Mouse (Mus musculus): Measurements from ENCODE around the gene Gid8. TPM values are rescaled to one million over a fixed set of nuclear protein-coding genes. Genes with fewer than 3 reads are reported as not detected.
"Not testable (repeated sequence)": the region's sequence is repeated elsewhere in the genome, so short reads cannot be mapped to it uniquely, and the experiment has no call there.

Gene Gid8
- polyA plus RNA-seq, 1 experiment from 2014 or later, result 53.4 TPM

DNA sequence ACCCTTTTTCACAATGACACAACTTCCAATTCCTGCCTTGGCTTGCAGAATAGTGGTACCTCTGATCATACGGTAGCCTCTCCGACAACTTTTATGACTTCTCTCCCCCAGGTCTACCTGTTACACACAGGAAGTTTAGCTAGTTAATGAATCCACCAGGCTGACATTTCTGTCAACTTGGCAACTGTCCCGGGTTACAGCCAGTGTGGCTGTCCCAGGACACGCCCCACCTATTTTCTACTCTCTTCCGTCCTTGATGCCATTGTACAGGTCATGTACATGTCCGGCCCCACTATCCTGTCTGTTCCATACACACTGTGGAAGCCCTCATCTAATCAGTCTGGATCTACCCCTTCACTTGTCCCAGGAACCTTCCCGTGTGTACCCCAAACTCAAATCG is 5.3 kb upstream of the Gid8 start:
- no peak for ATAC-seq (ENCODE audit: insufficient number of reproducible peaks, insufficient read depth, low FRiP score, low read depth)

DNA sequence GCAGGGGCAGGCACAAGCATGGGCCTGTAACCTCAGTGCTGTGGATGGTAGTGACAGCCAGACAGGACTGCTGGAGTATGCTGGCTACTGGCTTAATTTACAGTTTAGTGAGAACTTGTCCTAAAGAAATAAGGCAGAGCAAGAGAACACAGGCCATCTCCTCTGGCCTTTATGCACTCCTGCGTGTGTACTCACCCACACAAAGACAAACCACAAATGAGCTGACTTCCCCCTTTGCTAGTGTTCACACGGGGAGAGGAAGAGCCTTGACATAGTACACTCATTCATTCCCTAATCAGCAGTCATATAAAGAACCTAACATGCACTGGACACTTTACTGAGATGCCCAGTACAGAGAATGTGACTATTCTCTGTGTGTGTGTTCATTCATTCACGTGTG is 4.9 kb upstream of the Gid8 start:
- WGBS, result 82% methylated on average over 3 of the region's 3 CpGs
- no peak overlapping the region for H3K9ac ChIP-seq (replicated peaks; ENCODE audit: low read depth, low read length)
- H3K4me2 ChIP-seq (replicated peaks; ENCODE audit: low read depth, low read length), result no peak overlapping the region
- no peaks in the 10 kb centered on the region for H3K9me3 ChIP-seq (ENCODE audit: control insufficient read depth, low read depth, low read length)
- H3K27ac ChIP-seq (ENCODE audit: low read length), result no peak overlapping the region
- no peaks in the 10 kb centered on the region for H3K27me3 ChIP-seq (ENCODE audit: control insufficient read depth, insufficient read depth, low read length)
- H3K36me3 ChIP-seq (ENCODE audit: control insufficient read depth, insufficient read depth, low read length), result no peaks in the 10 kb centered on the region
- no peak overlapping the region for H3K4me3 ChIP-seq (ENCODE audit: low read depth, low read length)
- peaks cover 22% of the 10 kb centered on the region for H3K4me1 ChIP-seq (ENCODE audit: control insufficient read depth, insufficient read depth, low read length)
- ATAC-seq (ENCODE audit: insufficient number of reproducible peaks, insufficient read depth, low FRiP score, low read depth), result no peak

More for the DNA sequence above, 5.3 kb upstream of the Gid8 start:
- Histone ChIP-seq H3K4me1 (ENCODE audit: control insufficient read depth, insufficient read depth, low read length) (peaks cover 26% of the 10 kb centered on the region), H3K4me2 (replicated peaks; ENCODE audit: low read depth, low read length) (no peak overlapping the region), H3K27me3 (ENCODE audit: control insufficient read depth, insufficient read depth, low read length) (no peaks in the 10 kb centered on the region), H3K9me3 (ENCODE audit: control insufficient read depth, low read depth, low read length) (no peaks in the 10 kb centered on the region), H3K9ac (replicated peaks; ENCODE audit: low read depth, low read length) (no peak overlapping the region), H3K36me3 (ENCODE audit: control insufficient read depth, insufficient read depth, low read length) (no peaks in the 10 kb centered on the region), H3K27ac (ENCODE audit: low read length) (no peak overlapping the region), H3K4me3 (ENCODE audit: low read depth, low read length) (no peak overlapping the region)
- WGBS, result 80% methylated on average over 8 of the region's 8 CpGs

DNA sequence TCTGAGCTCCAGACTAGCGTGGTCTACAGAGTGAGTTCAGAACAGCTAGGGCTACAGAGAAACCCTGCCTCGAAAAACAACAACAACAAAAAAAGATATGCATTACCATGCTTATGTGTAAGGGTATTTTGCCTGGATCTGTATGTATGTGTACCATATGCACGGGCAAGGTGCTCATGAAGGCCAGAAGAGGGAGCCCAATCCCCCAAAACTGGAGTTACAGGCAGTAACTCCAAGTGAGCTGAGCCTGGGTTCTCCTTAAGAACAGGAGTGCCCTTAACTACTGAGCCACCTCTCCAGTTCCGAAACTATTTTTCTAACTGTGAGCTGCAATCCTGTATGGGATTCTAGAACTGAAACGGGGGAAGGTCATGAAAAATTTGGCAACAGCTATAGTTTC is 3.9 kb upstream of the Gid8 start:
- no peak for ATAC-seq (ENCODE audit: insufficient number of reproducible peaks, insufficient read depth, low FRiP score, low read depth)
- Histone ChIP-seq H3K36me3 (ENCODE audit: control insufficient read depth, insufficient read depth, low read length) (no peaks in the 10 kb centered on the region), H3K9me3 (ENCODE audit: control insufficient read depth, low read depth, low read length) (no peaks in the 10 kb centered on the region), H3K9ac (replicated peaks; ENCODE audit: low read depth, low read length) (no peak overlapping the region), H3K4me3 (ENCODE audit: low read depth, low read length) (no peak overlapping the region), H3K4me2 (replicated peaks; ENCODE audit: low read depth, low read length) (no peak overlapping the region), H3K27ac (ENCODE audit: low read length) (no peak overlapping the region), H3K27me3 (ENCODE audit: control insufficient read depth, insufficient read depth, low read length) (no peaks in the 10 kb centered on the region), H3K4me1 (ENCODE audit: control insufficient read depth, insufficient read depth, low read length) (peaks cover 15% of the 10 kb centered on the region)
- 93% methylated on average over 5 of the region's 5 CpGs for WGBS

DNA sequence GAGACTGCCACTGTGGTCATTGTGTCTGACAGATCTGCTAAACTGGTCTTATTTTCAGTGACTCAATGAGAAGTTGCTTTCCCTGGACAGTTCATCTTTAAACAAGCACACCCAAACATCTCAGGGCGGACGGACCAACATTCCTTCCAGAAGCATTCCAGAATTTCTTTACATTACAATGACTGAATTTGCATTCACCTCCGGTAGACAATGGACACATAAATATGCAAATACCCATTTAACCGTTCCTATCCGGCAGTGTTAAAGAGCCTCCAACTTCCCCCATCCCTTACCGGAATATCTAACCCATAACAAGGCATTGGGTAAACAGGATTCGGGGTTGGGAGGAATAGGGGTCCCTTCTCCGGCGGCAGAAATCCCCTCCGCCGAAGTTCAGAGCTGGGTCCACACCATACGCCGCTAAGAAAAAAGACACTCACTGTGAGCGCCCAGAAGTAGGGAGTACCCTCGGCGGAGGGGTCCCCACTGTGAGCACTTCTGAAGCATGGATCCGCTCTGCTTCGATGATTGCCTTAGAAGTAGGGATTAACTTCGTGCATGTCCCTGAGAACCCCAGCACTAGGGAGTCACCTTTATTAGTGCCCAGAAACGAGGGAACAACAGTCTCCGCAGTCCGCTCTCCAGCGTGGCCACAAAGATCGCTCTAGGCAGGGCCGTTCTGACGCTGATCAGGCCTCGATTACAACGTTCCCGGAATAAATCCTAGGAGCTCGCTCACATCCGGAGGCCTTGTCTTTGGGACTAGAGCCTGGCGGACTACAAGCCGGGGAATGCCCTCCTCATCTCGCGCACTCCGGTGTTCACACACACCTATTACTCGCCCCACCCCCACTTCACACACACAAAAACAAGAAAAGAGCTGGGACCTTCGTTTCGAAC is 644 bp upstream of the Gid8 start:
- peaks cover 10% of the 10 kb centered on the region; the same call in 1 of the 2 replicates for H3K4me1 ChIP-seq (ENCODE audit: control insufficient read depth, insufficient read depth, low read length)
- under 1% methylated on average over 39 of the region's 39 CpGs for WGBS
- H3K36me3 ChIP-seq (ENCODE audit: control insufficient read depth, insufficient read depth, low read length), result peaks cover 4% of the 10 kb centered on the region
- peak; percentile 43 for ATAC-seq (ENCODE audit: insufficient number of reproducible peaks, insufficient read depth, low FRiP score, low read depth)
- H3K4me3 ChIP-seq (ENCODE audit: low read depth, low read length), result peak overlapping the region; percentile 99
- H3K9ac ChIP-seq (replicated peaks; ENCODE audit: low read depth, low read length), result peak overlapping the region; percentile 98
- no peaks in the 10 kb centered on the region for H3K27me3 ChIP-seq (ENCODE audit: control insufficient read depth, insufficient read depth, low read length)
- peak overlapping the region; percentile 79; the same call in 1 of the 2 replicates for H3K27ac ChIP-seq (ENCODE audit: low read length)
- H3K9me3 ChIP-seq (ENCODE audit: control insufficient read depth, low read depth, low read length), result no peaks in the 10 kb centered on the region
- H3K4me2 ChIP-seq (replicated peaks; ENCODE audit: low read depth, low read length), result peak overlapping the region; percentile 81

DNA sequence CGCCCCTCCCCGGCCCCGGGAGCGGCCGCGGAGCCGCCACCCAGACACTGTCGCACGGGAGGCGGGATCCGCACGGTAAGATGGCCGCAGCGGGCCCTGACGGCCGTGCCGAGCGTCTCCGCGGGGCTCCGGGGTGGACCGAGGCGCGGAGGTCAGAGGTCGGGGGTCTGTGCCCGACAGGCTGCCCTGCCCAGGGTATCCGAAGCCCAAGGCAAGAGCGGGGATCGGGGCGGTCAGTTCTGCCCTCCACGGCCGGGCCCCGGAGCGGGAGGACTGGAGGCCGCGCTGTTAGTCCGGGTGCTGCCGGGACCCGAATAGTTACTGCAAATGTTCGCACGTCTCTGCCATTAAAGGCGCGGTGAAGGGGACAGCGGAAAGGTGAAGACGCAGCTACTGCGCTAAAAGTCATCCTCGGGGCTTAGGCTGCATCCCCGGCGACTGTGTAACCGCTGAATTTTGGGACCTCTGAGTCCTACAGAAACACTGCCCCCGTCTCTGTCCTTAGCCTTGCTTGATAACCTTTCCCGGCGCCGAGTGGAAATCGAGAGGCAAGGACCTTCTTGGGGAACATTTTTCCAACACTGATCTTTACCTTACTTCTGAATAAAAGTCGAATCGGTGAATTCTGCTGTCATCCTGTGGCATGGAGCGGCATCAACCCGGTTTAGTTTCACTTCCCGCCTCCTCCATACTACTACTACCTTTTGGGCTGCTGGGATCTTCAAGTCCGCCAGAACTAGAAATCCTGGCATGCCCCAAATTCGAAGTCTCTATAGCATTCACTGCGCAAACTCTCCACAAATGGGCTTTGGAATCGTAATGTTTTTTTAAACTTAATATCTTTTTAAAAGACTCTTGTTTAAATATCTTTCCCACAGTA is 599 bp downstream of the Gid8 start:
- Histone ChIP-seq H3K4me3 (ENCODE audit: low read depth, low read length) (peak overlapping the region; percentile 99), H3K27ac (ENCODE audit: low read length) (peak overlapping the region; percentile 90), H3K36me3 (ENCODE audit: control insufficient read depth, insufficient read depth, low read length) (peaks cover 10% of the 10 kb centered on the region), H3K4me1 (ENCODE audit: control insufficient read depth, insufficient read depth, low read length) (peaks cover 10% of the 10 kb centered on the region; the same call in 1 of the 2 replicates), H3K4me2 (replicated peaks; ENCODE audit: low read depth, low read length) (peak overlapping the region; percentile 60), H3K27me3 (ENCODE audit: control insufficient read depth, insufficient read depth, low read length) (no peaks in the 10 kb centered on the region), H3K9me3 (ENCODE audit: control insufficient read depth, low read depth, low read length) (no peaks in the 10 kb centered on the region), H3K9ac (replicated peaks; ENCODE audit: low read depth, low read length) (peak overlapping the region; percentile 98)
- 2% methylated on average over 64 of the region's 64 CpGs for WGBS
- no peak; the same call in 1 of the 2 replicates for ATAC-seq (ENCODE audit: insufficient number of reproducible peaks, insufficient read depth, low FRiP score, low read depth)

DNA sequence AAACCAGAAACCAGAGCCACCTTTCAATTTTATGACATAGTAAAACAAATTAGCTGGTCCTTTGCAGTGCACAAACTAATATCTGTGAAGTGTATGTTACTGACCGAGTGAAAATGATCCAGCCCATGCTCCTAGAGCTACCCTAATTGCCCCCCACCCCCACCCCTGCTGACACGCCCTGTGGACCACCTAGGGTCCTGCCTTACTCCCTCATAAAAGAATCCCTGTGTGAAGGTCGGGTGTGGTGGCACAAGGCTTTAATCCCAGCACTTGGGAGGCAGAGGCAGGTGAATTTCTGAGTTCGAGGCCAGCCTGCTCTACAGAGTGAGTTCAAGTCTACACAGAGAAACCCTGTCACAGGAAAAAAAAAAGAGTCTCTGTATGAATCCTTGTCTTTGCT is 1.6 kb downstream of the Gid8 start:
- 62% methylated on average over 4 of the region's 4 CpGs for WGBS
- H3K9ac ChIP-seq (replicated peaks; ENCODE audit: low read depth, low read length), result peak overlapping the region; percentile 98; the same call in 1 of the 2 replicates
- H3K4me1 ChIP-seq (ENCODE audit: control insufficient read depth, insufficient read depth, low read length), result peaks cover 10% of the 10 kb centered on the region; the same call in 1 of the 2 replicates
- H3K4me3 ChIP-seq (ENCODE audit: low read depth, low read length), result peak overlapping the region; percentile 99
- H3K4me2 ChIP-seq (replicated peaks; ENCODE audit: low read depth, low read length), result peak overlapping the region; percentile 60; the same call in 1 of the 2 replicates
- H3K9me3 ChIP-seq (ENCODE audit: control insufficient read depth, low read depth, low read length), result no peaks in the 10 kb centered on the region
- H3K27me3 ChIP-seq (ENCODE audit: control insufficient read depth, insufficient read depth, low read length), result no peaks in the 10 kb centered on the region
- H3K27ac ChIP-seq (ENCODE audit: low read length), result no peak overlapping the region
- no peak for ATAC-seq (ENCODE audit: insufficient number of reproducible peaks, insufficient read depth, low FRiP score, low read depth)
- peaks cover 15% of the 10 kb centered on the region for H3K36me3 ChIP-seq (ENCODE audit: control insufficient read depth, insufficient read depth, low read length)

DNA sequence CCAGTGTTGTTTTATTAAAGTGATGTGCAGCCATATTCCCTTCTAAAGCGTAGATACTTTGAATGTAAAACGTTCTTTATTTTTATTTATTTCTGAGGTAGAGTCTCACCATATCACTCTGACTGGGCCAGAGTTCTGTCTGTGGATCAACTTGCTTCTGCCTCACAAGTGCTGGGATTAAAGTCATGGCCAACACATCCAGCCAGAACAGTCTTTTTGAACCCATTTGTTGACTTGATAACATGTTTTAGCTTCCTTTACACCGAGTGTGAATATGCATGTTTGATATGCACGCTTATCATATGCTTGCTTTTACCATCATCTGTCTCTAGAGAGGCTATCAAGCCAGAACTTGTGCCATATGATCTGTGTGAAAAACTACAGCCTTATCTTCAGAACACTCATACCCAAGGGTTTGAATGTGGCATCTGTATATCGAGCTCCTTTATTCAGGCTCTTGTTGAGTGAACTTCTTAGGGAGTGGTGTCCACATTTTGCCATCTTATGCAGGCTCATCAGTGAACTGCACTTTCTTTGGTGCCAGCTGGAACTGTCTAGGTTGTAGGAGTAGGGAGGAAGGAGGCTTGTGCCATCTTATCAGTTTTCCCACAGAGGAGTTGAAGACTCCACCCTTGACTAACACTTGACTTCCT is 2.2 kb downstream of the Gid8 start:
- Histone ChIP-seq H3K4me2 (replicated peaks; ENCODE audit: low read depth, low read length) (no peak overlapping the region), H3K4me3 (ENCODE audit: low read depth, low read length) (no peak overlapping the region), H3K9me3 (ENCODE audit: control insufficient read depth, low read depth, low read length) (no peaks in the 10 kb centered on the region), H3K36me3 (ENCODE audit: control insufficient read depth, insufficient read depth, low read length) (peaks cover 21% of the 10 kb centered on the region), H3K9ac (replicated peaks; ENCODE audit: low read depth, low read length) (no peak overlapping the region), H3K27ac (ENCODE audit: low read length) (no peak overlapping the region), H3K27me3 (ENCODE audit: control insufficient read depth, insufficient read depth, low read length) (no peaks in the 10 kb centered on the region), H3K4me1 (ENCODE audit: control insufficient read depth, insufficient read depth, low read length) (peaks cover 10% of the 10 kb centered on the region; the same call in 1 of the 2 replicates)
- WGBS, result 94% methylated on average over 5 of the region's 5 CpGs
- ATAC-seq (ENCODE audit: insufficient number of reproducible peaks, insufficient read depth, low FRiP score, low read depth), result no peak

DNA sequence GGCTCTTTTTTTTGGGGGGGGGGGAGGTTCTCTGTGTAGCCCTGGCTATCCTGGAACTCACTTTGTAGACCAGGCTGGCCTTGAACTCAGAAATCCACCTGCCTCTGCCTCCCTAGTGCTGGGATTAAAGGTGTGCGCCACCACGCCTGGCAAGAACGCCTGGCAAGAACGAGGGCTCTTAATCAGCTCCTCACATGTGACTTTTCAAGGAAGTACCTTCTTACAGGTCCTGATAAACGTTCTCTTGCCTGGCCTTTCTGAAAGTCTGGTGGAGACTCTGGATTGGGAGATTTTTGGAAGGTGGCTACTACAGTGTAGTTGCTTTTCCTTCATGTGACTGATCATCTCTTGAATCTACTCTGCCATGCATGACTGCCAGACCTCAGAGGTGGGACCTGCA is 12.8 kb downstream of the Gid8 start:
- H3K9me3 ChIP-seq (ENCODE audit: control insufficient read depth, low read depth, low read length); H3K27ac ChIP-seq (ENCODE audit: low read length); H3K4me3 ChIP-seq (ENCODE audit: low read depth, low read length); H3K27me3 ChIP-seq (ENCODE audit: control insufficient read depth, insufficient read depth, low read length); H3K9ac ChIP-seq (replicated peaks; ENCODE audit: low read depth, low read length); H3K4me2 ChIP-seq (replicated peaks; ENCODE audit: low read depth, low read length); H3K4me1 ChIP-seq (ENCODE audit: control insufficient read depth, insufficient read depth, low read length); ATAC-seq (ENCODE audit: insufficient number of reproducible peaks, insufficient read depth, low FRiP score, low read depth): not testable (repeated sequence)
- peaks cover 48% of the 10 kb centered on the region for H3K36me3 ChIP-seq (ENCODE audit: control insufficient read depth, insufficient read depth, low read length)
- WGBS, result 90% methylated on average over 5 of the region's 5 CpGs

All from stomach, embryonic 14.5 days (tissue).